Mouse (Mus musculus) forebrain, embryonic 16.5 days (tissue): ENCODE results near the gene Ankrd44. TPM values are rescaled to one million over a fixed set of nuclear protein-coding genes. Genes with fewer than 3 reads are reported as not detected.

Experiments used
- ATAC-seq: fragments of 200-750 bp; cut with Nextera tagmentation; 2 replicates; pipeline ENCODE4 v1.8.0; 2017; ENCODE audit warnings: mild to moderate bottlenecking, moderate library complexity
- H3K27ac ChIP-seq: fragments of 300-500 bp; sonication (generic); 2 replicates; pipeline ENCODE4 v1.5.1; 2014; ENCODE audit warnings: low read length, control low read depth
- H3K27me3 ChIP-seq: fragments of 300-500 bp; sonication (generic); replicated peaks from 2 replicates; pipeline ENCODE4 v1.6.1; 2014; ENCODE audit warnings: low read length; ENCODE audit not compliant: control insufficient read depth, insufficient read depth
- H3K36me3 ChIP-seq: fragments of 300-500 bp; sonication (generic); 2 replicates; pipeline ENCODE4 v1.6.1; 2014; ENCODE audit not compliant: control insufficient read depth, insufficient read depth
- H3K4me1 ChIP-seq: fragments of 300-500 bp; sonication (generic); replicated peaks from 2 replicates; pipeline ENCODE4 v1.6.1; 2014; ENCODE audit warnings: low read length; ENCODE audit not compliant: control insufficient read depth, insufficient read depth
- H3K4me2 ChIP-seq: fragments of 300-500 bp; sonication (generic); 2 replicates; pipeline ENCODE4 v1.6.1; 2014; ENCODE audit warnings: mild to moderate bottlenecking, low read length, control low read depth
- H3K4me3 ChIP-seq: fragments of 300-500 bp; sonication (generic); replicated peaks from 2 replicates; pipeline ENCODE4 v1.5.1; 2014; ENCODE audit warnings: mild to moderate bottlenecking, low read length, control low read depth
- H3K9ac ChIP-seq: fragments of 300-500 bp; sonication (generic); replicated peaks from 2 replicates; pipeline ENCODE4 v1.6.1; 2014; ENCODE audit warnings: low read depth, low read length, control low read depth
- H3K9me3 ChIP-seq: fragments of 300-500 bp; sonication (generic); 2 replicates; pipeline ENCODE4 v1.6.1; 2016; ENCODE audit warnings: low read length; ENCODE audit not compliant: control insufficient read depth
- WGBS: fragments of 180-500 bp; shearing (Covaris S2); extraction: QIAGEN DNeasy Blood & Tissue Kit; methylation state at CpG from one replicate; pipeline ENCODE4 v1.1.7; 2014; 5-methylcytosine and 5-hydroxymethylcytosine counted together
- microRNA-seq: library from miRNA; unstranded; fragments of <30 nt; microRNA quantifications from one replicate; pipeline ENCODE4, GENCODE M21; 2017
- polyA plus RNA-seq: library from polyadenylated mRNA; unstranded; fragments of >200 nt; fragmentation: Nextera tagmentation; extraction: Ambion mirVana; gene quantifications from 2 replicates; pipeline ENCODE4 v1.2.1, GENCODE M21; 2015

Gene Ankrd44
- polyA plus RNA-seq, 1 experiment from 2014 or later: 28.2 TPM

DNA sequence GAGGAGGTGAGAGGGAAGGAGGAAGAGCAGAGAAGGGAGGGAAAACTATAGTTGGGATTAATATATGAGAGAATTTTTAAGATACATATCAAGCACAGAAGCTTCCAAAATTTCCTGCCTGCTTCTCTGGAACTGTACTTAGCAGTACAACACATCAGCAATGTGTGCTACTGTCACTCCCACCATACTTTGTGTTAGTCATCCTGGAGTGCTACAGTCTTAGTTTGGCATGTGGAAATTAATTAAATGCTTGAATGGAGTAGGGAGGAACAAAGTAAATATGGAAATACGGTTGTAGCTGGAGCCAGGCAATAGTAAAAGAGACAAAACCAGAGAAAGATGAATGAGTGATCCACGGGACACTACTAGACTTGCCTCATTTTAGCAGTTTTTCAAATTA, 330.0 kb downstream of the Ankrd44 start:
- Histone ChIP-seq H3K27me3 (no peaks in the 10 kb centered on the region), H3K27ac (no peak overlapping the region), H3K4me2 (no peak overlapping the region), H3K4me1 (peaks cover 5% of the 10 kb centered on the region), H3K36me3 (no peaks in the 10 kb centered on the region), H3K9ac (no peak overlapping the region), H3K4me3 (no peak overlapping the region), H3K9me3 (no peaks in the 10 kb centered on the region)
- no peak; the same call in 1 of the 2 replicates for ATAC-seq
- 72% methylated on average over 2 of the region's 2 CpGs for WGBS

Small RNA genes lying within 50 kb of the gene (microRNA-seq; reads per million reads assigned to microRNA genes)
- not detected for gene Gm24053

Other genes with a start within 250 kb of the Ankrd44 start
- gene Sf3b1, start 101.1 kb upstream of the Ankrd44 start, polyA plus RNA-seq: 379 and 442 TPM in 2 replicates
- 34.4 and 35.5 TPM in 2 replicates for gene Coq10b, start 126.4 kb upstream of the Ankrd44 start, polyA plus RNA-seq
- 215 and 231 TPM in 2 replicates for gene Hspe1, start 161.7 kb upstream of the Ankrd44 start, polyA plus RNA-seq
- gene Hspd1, start 161.9 kb upstream of the Ankrd44 start, polyA plus RNA-seq: 295 and 312 TPM in 2 replicates
- 194 and 201 TPM in 2 replicates for gene Mob4, start 204.8 kb upstream of the Ankrd44 start, polyA plus RNA-seq